8 mouse cellular contexts compared by ENCODE assay signal in genomic region chr15:23036208-23037065, GRCm38 (mm10).
DNase-seq lines count a peak whose midpoint lies in the region; ATAC-seq and TF ChIP-seq lines count a peak whose summit lies in the region.

No protein-coding gene starts in this region.

- H3K4me2 ChIP-seq in forebrain, embryonic 15.5 days (replicated peaks) = peak overlapping the region; percentile 71
- H3K4me2 ChIP-seq in hindbrain, embryonic 11.5 days (replicated peaks; ENCODE audit: low read depth, low read length) = peak overlapping the region; percentile 61

- WGBS in forebrain, embryonic 15.5 days = 3% methylated on average over 23 of the region's 23 CpGs
- WGBS in hindbrain, embryonic 11.5 days = 7% methylated on average over 23 of the region's 23 CpGs

- H3K27ac ChIP-seq in forebrain, embryonic 15.5 days (replicated peaks) = peak overlapping the region; percentile 12; the same call in 1 of the 2 replicates
- H3K27ac ChIP-seq in hindbrain, embryonic 11.5 days (ENCODE audit: low read depth, low read length) = no peak overlapping the region

- H3K9ac ChIP-seq in forebrain, embryonic 15.5 days (replicated peaks) = peak overlapping the region; percentile 47
- peak overlapping the region; percentile 47 for H3K9ac ChIP-seq in hindbrain, embryonic 11.5 days (ENCODE audit: low read depth, low read length)

- H3K27me3 ChIP-seq in E14TG2a.4 (ENCODE audit: insufficient read depth, low read length) = peaks cover 26% of the 10 kb centered on the region
- H3K27me3 ChIP-seq in forebrain, embryonic 15.5 days = no peaks in the 10 kb centered on the region
- no peaks in the 10 kb centered on the region for H3K27me3 ChIP-seq in hindbrain, embryonic 11.5 days (ENCODE audit: control insufficient read depth, insufficient read depth, low read length)

- peaks cover 11% of the 10 kb centered on the region for H3K4me1 ChIP-seq in E14TG2a.4 (replicated peaks; ENCODE audit: low read depth, low read length)
- H3K4me1 ChIP-seq in forebrain, embryonic 15.5 days = peaks cover 8% of the 10 kb centered on the region
- H3K4me1 ChIP-seq in hindbrain, embryonic 11.5 days (replicated peaks; ENCODE audit: control insufficient read depth, insufficient read depth, low read length) = no peaks in the 10 kb centered on the region

- peak overlapping the region; percentile 51; the same call in 1 of the 2 replicates for H3K4me3 ChIP-seq in E14TG2a.4 (replicated peaks; ENCODE audit: low read length)
- H3K4me3 ChIP-seq in forebrain, embryonic 15.5 days = peak overlapping the region; percentile 47
- H3K4me3 ChIP-seq in hindbrain, embryonic 11.5 days (ENCODE audit: low read depth, low read length) = peak overlapping the region; percentile 40

- H3K36me3 ChIP-seq in E14TG2a.4 (ENCODE audit: insufficient read depth, low read length) = no peaks in the 10 kb centered on the region
- no peaks in the 10 kb centered on the region for H3K36me3 ChIP-seq in forebrain, embryonic 15.5 days
- H3K36me3 ChIP-seq in hindbrain, embryonic 11.5 days (ENCODE audit: control insufficient read depth, insufficient read depth, low read length) = no peaks in the 10 kb centered on the region

- peak; percentile 87 for DNase-seq in cerebellum, adult 11 months
- peak; percentile 82 for DNase-seq in hindbrain, embryonic 11.5 days (ENCODE audit: low spot score)
- DNase-seq in left cerebral cortex, adult 8-10 months (ENCODE audit: low spot score in 2 of 2) = peak; percentile 59 to 81
- DNase-seq in lung, postnatal 36 days = peak; percentile 31
- peak; percentile 80 to 81 for DNase-seq in right cerebral cortex, postnatal 36 days (ENCODE audit: low spot score in 2 of 2)
- DNase-seq in B cell, adult 2 months = no peak

- no peaks in the 10 kb centered on the region for H3K9me3 ChIP-seq in E14TG2a.4 (ENCODE audit: low read length)
- H3K9me3 ChIP-seq in forebrain, embryonic 15.5 days = no peaks in the 10 kb centered on the region
- no peaks in the 10 kb centered on the region for H3K9me3 ChIP-seq in hindbrain, embryonic 11.5 days (ENCODE audit: control insufficient read depth, low read length)

- peak; percentile 100 for ATAC-seq in forebrain, embryonic 15.5 days (replicated peaks)
- ATAC-seq in hindbrain, embryonic 11.5 days (ENCODE audit: low FRiP score) = peak; percentile 99

- TF ChIP-seq CTCF in E14TG2a.4 (conservative IDR thresholded peaks at IDR 0.05; ENCODE audit: low read length) = no peak

Comparison
In these comparisons a context has a peak if more than half of its experiments do, and no peak if none do; other contexts are left out.
1. DNase-seq: peak in cerebellum, adult 11 months (single experiment), hindbrain, embryonic 11.5 days (single experiment), left cerebral cortex, adult 8-10 months (2 of 2), lung, postnatal 36 days (single experiment) and right cerebral cortex, postnatal 36 days (2 of 2); none in B cell, adult 2 months (0 of 2).
2. Peak in every context shown above with its lines, with median percentiles within 50 percentile points of each other: H3K4me3 ChIP-seq.